Mouse (Mus musculus): Measurements from ENCODE around the gene Nfia.

The Nfia gene

GRCm38 (mm10) chr4:98060601-98061000 lies 288.1 kb downstream of the Nfia start:
- DNase-seq (ENCODE audit: low spot score in 2 of 2) = no peak

DNA sequence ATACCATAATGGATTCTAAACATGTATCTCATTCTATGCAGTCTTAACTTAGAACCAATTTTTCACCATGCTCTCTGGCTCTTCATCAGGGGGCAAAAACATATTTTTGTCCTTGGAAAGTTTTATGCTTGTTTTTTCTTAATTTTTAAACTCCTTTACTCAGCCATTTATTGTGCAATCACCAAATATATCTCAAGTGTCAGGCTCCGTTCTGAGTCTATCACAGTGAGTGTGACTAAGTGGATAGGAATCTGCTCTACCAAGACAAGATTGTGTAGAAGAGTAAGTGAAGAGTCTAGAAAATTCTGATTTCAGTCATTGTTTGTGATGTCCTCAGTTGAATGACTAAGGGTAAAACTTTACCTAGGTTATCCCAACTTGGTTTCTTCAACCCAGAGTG lies 288.6 kb downstream of the Nfia start:
- DNase-seq (ENCODE audit: low spot score in 2 of 2) = no peak

DNA sequence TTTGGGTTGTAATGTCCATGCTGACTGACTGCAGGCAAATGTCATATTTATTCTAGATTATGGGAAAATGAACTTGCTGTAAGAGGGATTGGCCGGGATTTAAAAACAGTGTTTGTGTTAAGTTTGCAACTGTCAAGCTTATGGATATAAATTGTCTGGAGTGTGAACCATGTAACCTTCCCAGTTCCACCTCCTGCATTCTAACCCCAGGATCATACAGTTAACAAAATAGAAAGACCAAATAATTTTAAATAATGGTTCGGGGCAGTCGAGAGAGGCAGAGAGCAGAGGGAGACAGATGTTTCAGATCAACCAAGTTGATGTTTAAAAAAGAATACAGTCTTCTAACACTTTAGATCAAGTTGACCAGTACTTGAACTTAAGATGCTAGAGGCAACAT lies 290.7 kb downstream of the Nfia start:
- DNase-seq (ENCODE audit: low spot score in 2 of 2) = no peak

DNA sequence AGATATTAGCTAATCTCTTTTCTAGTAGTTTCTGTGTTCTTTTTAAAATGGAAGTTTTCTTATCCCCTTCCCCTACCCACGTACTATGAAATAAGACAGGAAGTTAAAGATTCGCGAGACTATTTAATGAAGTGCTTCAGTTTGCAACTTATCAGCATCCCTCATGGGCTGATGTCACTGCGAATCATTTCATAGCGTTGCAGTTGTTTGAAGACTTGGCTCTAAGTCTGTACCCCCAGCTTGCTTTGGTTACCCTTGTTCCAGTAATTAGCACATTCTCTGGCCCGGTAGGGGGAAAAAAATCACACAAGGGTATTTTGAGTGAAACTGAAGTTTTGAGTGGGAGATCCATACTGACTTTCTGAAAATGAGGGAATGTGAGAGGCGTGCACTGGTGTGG lies 303.6 kb downstream of the Nfia start:
- no peak for DNase-seq (ENCODE audit: low spot score in 2 of 2)

DNA sequence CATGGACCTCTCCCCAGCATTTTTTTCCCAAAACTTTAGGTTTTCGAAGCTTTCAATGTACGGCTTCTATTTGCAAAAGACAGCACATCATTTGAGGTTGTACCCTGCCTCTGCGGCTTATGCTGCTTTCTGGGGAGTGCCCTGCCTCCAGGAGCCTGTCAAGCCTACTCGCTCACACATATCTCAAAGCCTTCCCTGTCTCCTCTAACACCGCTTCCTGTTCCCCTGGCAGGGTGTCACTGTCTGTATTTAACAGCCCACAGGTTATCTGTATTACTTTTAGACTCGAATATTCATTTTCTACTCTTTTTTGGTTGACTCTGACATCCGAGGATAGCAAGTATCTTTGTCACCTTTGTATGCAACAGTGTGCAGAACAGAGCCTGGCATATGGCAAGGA lies 304.1 kb downstream of the Nfia start:
- DNase-seq (ENCODE audit: low spot score in 2 of 2) = peak; percentile 14 to 28

GRCm38 (mm10) chr4:98080586-98080985 lies 308.1 kb downstream of the Nfia start:
- no peak for DNase-seq (ENCODE audit: low spot score in 2 of 2)

GRCm38 (mm10) chr4:98081962-98082361 lies 309.4 kb downstream of the Nfia start:
- DNase-seq (ENCODE audit: low spot score in 2 of 2) = no peak

GRCm38 (mm10) chr4:98082512-98082911 lies 310.0 kb downstream of the Nfia start:
- no peak for DNase-seq (ENCODE audit: low spot score in 2 of 2)

DNA sequence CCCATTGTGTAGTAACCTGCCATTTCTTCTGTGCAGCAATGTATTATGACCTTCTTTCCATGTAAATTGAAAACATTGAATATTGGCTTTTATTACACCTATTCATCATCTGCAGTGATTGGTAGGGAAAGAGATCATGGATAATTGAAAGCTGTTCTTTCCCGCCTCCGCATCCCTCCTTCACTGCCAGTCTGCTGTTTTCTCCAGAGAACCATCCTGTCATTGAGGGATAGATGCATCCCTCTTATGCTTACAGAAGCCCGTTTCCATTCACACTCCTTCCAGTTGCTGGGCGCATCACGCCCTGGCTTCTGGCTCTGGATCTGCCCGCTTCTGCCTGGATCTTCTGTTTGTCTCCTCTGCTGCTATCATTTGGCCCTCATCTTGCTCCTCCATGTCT lies 312.5 kb downstream of the Nfia start:
- DNase-seq (ENCODE audit: low spot score in 2 of 2) = no peak

DNA sequence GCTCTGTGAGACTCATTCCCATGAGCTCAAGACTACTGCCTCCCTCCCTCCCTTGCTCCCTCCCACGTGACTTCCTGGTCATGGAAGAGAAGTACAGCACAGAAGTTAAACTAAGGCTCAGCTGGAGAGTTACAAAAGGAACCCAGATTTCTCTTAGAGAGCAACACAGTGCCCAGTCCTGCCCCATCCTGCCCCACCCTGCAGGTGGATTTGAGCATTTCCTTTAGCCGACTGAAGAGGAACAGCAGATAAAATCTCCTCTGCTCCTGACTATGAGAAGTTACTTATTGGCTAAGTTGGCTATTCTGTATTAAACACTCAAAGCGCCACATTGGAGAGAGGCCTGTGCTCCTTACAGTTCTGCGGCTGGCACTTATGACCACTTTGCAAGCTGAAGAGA lies 314.4 kb downstream of the Nfia start:
- DNase-seq (ENCODE audit: low spot score in 2 of 2) = no peak

DNA sequence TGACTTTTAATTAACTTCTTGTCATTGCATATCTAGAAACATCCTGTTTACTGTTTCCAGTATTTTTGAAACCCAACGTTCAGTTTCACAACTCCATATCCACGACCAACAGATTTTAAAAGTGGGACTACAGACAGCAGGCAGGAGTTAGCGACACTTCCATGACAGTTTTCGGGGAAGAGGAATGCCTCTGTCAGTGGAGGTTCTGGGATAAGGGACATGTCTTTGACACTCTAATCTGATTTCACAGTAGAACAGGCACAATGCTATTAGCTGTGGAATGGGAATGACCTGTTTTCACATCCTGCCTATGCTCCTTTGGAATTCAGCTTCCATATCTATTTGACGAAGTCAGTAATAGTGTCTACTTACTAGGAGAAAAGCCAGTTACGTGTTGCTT lies 317.5 kb downstream of the Nfia start:
- no peak for DNase-seq (ENCODE audit: low spot score in 2 of 2)

GRCm38 (mm10) chr4:98090586-98090985 lies 318.1 kb downstream of the Nfia start:
- DNase-seq (ENCODE audit: low spot score in 2 of 2) = no peak

DNA sequence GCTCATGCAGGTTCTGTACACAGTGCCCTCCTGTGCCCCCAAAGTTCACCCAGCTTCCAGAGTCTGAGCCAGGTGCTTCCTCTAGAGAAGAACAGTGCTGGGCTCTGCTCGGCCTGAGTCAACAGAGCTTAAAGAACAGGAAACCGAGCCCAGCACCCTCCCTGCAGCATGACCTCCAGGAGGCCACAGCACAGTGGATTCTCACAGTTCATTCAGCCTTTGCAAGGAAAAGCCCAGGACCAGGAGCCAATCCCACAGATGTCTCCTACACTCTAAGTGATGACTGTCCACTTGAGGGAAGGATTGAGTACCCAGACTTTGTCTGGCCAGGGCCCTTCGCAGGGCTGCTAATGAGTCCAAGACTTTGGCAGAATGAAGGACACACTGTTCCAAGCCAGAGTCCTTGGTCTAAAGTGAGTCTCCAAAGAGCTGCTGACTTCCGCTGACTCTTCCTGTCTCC lies 318.9 kb downstream of the Nfia start:
- DNase-seq (ENCODE audit: low spot score in 2 of 2) = no peak

DNA sequence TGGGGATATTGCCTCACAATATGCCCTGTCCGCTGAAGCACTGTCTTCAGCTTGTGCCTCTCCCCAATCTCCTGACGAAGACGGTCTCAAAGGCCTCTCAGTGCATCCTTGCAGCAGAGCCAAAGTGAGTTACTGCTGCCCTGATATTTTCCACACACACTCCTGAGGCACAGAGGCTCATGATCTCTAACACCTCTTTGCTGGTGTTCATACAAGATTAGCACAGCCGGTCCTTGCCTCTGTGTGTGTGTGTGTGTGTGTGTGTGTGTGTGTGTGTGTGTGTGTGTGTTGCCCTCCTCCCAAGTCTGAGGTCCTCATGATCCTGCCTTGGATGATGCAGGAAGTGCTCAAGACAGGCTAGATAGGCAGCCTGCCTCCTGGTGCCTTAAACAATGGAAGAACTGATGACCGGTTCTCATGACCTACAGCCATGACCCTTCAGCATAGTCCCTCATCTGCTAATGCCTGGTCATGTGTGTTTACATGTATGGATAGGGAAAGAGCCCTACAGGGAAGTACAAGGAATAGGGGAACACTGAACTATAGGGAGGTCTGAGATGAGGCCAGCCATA lies 319.5 kb downstream of the Nfia start:
- no peak for DNase-seq (ENCODE audit: low spot score in 2 of 2)

DNA sequence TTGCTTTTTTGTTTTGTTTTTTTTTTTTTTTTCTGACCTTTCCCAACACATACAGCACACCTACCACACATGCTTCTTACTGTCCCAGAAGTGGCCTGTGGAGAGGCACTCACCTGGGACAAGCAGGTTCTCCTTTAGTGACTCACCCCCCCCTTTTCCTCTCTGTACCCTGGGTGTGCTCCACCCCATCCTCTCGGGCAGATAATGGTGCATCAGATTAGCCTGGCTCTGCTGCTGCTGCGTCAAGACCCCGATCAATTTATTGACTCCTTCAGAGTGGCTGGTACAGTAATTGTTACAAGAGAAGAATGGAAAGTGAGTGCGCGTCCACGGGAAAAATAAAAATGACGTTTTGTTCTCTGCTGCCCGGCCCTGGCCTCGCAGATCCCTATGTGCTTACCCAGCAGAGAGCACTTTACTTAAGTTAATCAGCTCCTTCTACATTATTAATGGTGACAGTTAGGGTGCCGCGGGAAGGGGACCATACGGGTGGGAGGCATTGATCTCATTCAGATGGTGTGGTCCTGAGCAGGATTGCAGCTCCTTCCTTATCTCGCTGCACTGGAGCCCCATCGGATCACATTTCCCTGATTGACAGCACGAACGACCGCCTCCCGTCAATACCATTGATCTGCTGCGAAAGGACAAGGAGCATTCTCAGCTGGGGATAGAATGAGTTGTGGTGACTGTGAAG lies 321.7 kb downstream of the Nfia start:
- DNase-seq (ENCODE audit: low spot score in 2 of 2) = no peak

- no peak for DNase-seq (ENCODE audit: low spot score in 2 of 2)
Measured at GRCm38 (mm10) chr4:98095060-98095459, 322.5 kb downstream of the Nfia start.

- DNase-seq (ENCODE audit: low spot score in 2 of 2) = no peak
Measured at GRCm38 (mm10) chr4:98097013-98097566, 324.6 kb downstream of the Nfia start.

DNA sequence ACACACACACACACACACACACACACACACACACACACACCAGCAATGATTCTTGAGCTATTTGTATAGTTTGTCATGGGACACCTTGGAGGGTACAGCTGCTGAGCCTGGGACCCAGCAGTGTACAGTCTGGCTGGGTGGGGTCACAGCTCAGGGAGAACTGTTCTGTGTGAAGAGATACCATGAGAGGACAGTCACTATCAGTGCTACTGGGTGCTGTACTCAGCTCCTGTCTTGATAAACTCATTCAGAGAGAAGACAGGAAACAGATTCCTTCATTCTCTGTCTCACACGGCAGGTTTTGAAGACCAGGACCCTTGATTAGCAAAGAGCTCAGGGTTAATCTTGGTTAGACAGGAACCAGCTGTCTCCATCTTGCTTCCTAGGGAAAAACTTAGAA lies 326.1 kb downstream of the Nfia start:
- no peak for DNase-seq (ENCODE audit: low spot score in 2 of 2)

DNA sequence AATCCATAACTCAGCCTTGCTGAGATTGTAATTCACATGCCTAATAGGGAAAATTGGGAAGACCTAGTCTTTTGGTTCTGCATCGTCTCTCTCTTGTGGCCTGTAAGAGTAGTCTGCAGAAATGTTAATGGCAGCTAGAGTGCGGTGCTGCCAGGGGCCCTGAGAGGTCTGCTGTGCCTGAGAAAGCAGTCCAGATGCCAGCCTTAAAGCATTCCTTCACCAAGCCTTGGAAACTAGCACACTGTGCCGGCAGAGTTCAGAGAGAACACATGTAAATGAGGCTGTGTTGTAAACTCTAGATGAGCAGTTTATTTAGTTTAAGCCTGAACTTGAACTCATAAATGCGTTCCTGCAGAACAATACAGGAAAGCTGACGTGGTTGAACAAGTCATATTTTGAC lies 326.9 kb downstream of the Nfia start:
- peak in 1 of 2 experiments; percentile 24 for DNase-seq (ENCODE audit: low spot score in 2 of 2)

- DNase-seq (ENCODE audit: low spot score in 2 of 2) = no peak
Measured at GRCm38 (mm10) chr4:98101153-98102096, 328.9 kb downstream of the Nfia start.

- DNase-seq (ENCODE audit: low spot score in 2 of 2) = peak in 1 of 2 experiments; percentile 36
Measured at GRCm38 (mm10) chr4:98102625-98103336, 330.2 kb downstream of the Nfia start.

- DNase-seq (ENCODE audit: low spot score in 2 of 2) = no peak
Measured at GRCm38 (mm10) chr4:98103337-98103666, 330.8 kb downstream of the Nfia start.

All from frontal cortex, postnatal 36 days (tissue).